Mouse (Mus musculus): ENCODE measurements around the gene Ctnnbip1. TPM values are rescaled to one million over a fixed set of nuclear protein-coding genes. Genes with fewer than 3 reads are reported as not detected.

Ctnnbip1 gene
- 28.6 and 34.1 TPM in 2 replicates for polyA plus RNA-seq (2015; fragmentation: Nextera tagmentation; extraction: Ambion mirVana)

GRCm38 (mm10) chr4:149517868-149518340 lies at the start of gene Ctnnbip1:
Gene Ctnnbip1 (plus strand): TSS chr4:149518236.

GRCm38 (mm10) chr4:149477078-149477477 lies 41.0 kb upstream of the Ctnnbip1 start, which contains the start of gene Tmem274:
Gene Tmem274 (plus strand): TSS chr4:149477378.

GRCm38 (mm10) chr4:149485053-149485824 lies 32.8 kb upstream of the Ctnnbip1 start, which contains the start of the genes Nmnat1 and Lzic:
Gene Nmnat1 (minus strand): TSS chr4:149485202.
Gene Lzic (plus strand): TSS chr4:149485229.

GRCm38 (mm10) chr4:149586044-149586782 lies 68.2 kb downstream of the Ctnnbip1 start, which contains the start of gene Clstn1:
Gene Clstn1 (plus strand): TSS chr4:149586468.

Small RNA genes lying within 50 kb of the gene (microRNA-seq; reads per million reads assigned to microRNA genes)
- gene Mir5616: 0.93 reads per million

Other genes starting within 250 kb of the Ctnnbip1 start
- gene Kif1b, start 210.5 kb upstream of the Ctnnbip1 start, polyA plus RNA-seq (2015; fragmentation: Nextera tagmentation; extraction: Ambion mirVana): 18.1 and 24.7 TPM in 2 replicates
- 19.8 and 20.5 TPM in 2 replicates for gene Ube4b, start 91.5 kb upstream of the Ctnnbip1 start, polyA plus RNA-seq (2015; fragmentation: Nextera tagmentation; extraction: Ambion mirVana)
- 0.51 and 1.5 TPM in 2 replicates for gene Rbp7, start 63.3 kb upstream of the Ctnnbip1 start, polyA plus RNA-seq (2015; fragmentation: Nextera tagmentation; extraction: Ambion mirVana)
- not detected in 2 replicates for gene Tmem274, start 40.9 kb upstream of the Ctnnbip1 start, polyA plus RNA-seq (2015; fragmentation: Nextera tagmentation; extraction: Ambion mirVana)
- gene Nmnat1, start 33.0 kb upstream of the Ctnnbip1 start, polyA plus RNA-seq (2015; fragmentation: Nextera tagmentation; extraction: Ambion mirVana): 9.2 and 9.7 TPM in 2 replicates
- gene Lzic, start 33.0 kb upstream of the Ctnnbip1 start, polyA plus RNA-seq (2015; fragmentation: Nextera tagmentation; extraction: Ambion mirVana): 26.0 and 28.8 TPM in 2 replicates
- 28.8 and 32.3 TPM in 2 replicates for gene Clstn1, start 68.2 kb downstream of the Ctnnbip1 start, polyA plus RNA-seq (2015; fragmentation: Nextera tagmentation; extraction: Ambion mirVana)
- 5.0 and 5.1 TPM in 2 replicates for gene Pik3cd, start 184.3 kb downstream of the Ctnnbip1 start, polyA plus RNA-seq (2015; fragmentation: Nextera tagmentation; extraction: Ambion mirVana)
- 12.2 and 13.0 TPM in 2 replicates for gene Tmem201, start 219.8 kb downstream of the Ctnnbip1 start, polyA plus RNA-seq (2015; fragmentation: Nextera tagmentation; extraction: Ambion mirVana)